Mouse (Mus musculus) small intestine, adult 2 months (tissue): ENCODE data around the gene Clba1.

Source experiments
- CTCF ChIP-seq: fragments of 200-500 bp; IDR thresholded peaks from 2 replicates; pipeline ENCODE4 v1.5.1; 2012; ENCODE audit warnings: low read depth, mild to moderate bottlenecking, control low read depth, inconsistent platforms, low read length, moderate library complexity, mixed read lengths; ENCODE audit not compliant: insufficient replicate concordance, insufficient read length; ENCODE audit errors: extremely low read depth
- POLR2A ChIP-seq: fragments of 200-500 bp; IDR thresholded peaks from 2 replicates; pipeline ENCODE4 v1.6.1; 2012; ENCODE audit warnings: low read depth, mild to moderate bottlenecking, control low read depth, inconsistent platforms, low read length, moderate library complexity

GRCm38 (mm10) chr12:112813370-112813769 is 4.6 kb downstream of the Clba1 start:
- TF ChIP-seq CTCF: no peak
- no peak for TF ChIP-seq POLR2A
